Mouse (Mus musculus) stomach, postnatal 0 days (tissue): ENCODE results near the gene Gpr107.

ENCODE experiments used
- CTCF ChIP-seq: IDR thresholded peaks from 2 replicates; pipeline ENCODE4 v1.5.1; 2016; ENCODE audit warnings: antibody characterized with exemption, low read depth, mild to moderate bottlenecking, moderate library complexity
- EP300 ChIP-seq: optimal IDR thresholded peaks from 2 replicates; pipeline ENCODE3; 2016; ENCODE audit warnings: antibody characterized with exemption

- no peak for TF ChIP-seq CTCF
- TF ChIP-seq EP300 = no peak
Observed at GRCm38 (mm10) chr2:31206882-31207281, 54.8 kb downstream of the Gpr107 start.
